Mouse (Mus musculus): ENCODE measurements around the gene Tmem199. TPM values are rescaled to one million over a fixed set of nuclear protein-coding genes. Genes with fewer than 3 reads are reported as not detected.

Gene Tmem199
- polyA plus RNA-seq, 1 experiment from 2014 or later = 66.4 TPM

GRCm38 (mm10) chr11:78466242-78466912 is 45.6 kb downstream of the Tmem199 start:
- peak overlapping the region; percentile 83; the same call in 1 of the 2 replicates for H3K27ac ChIP-seq (replicated peaks; ENCODE audit: low read depth, low read length)

GRCm38 (mm10) chr11:78465568-78466180 is 46.3 kb downstream of the Tmem199 start, which contains the start of gene Slc46a1:
Gene Slc46a1 (plus strand): TSS chr11:78465697.
- H3K4me3 ChIP-seq (ENCODE audit: low read depth, low read length) = peak within 1 kb of the TSS; percentile 81
- DNase-seq (ENCODE audit: low spot score) (peak; percentile 93), ATAC-seq (replicated peaks; ENCODE audit: insufficient number of reproducible peaks, low FRiP score, low TSS enrichment, low read depth) (peak; percentile 94)
- H3K9ac ChIP-seq (replicated peaks; ENCODE audit: low read length) = peak within 1 kb of the TSS; percentile 93
- H3K4me1 ChIP-seq (ENCODE audit: control insufficient read depth, insufficient read depth, low read length) = no peaks in the 10 kb centered on the region
- 0% methylated on average over 41 of the region's 41 CpGs for WGBS
- peak within 1 kb of the TSS; percentile 83 for H3K27ac ChIP-seq (replicated peaks; ENCODE audit: low read depth, low read length)
- no peaks in the 10 kb centered on the region for H3K9me3 ChIP-seq (replicated peaks; ENCODE audit: control insufficient read depth, low read length)
- no peaks in the 10 kb centered on the region for H3K27me3 ChIP-seq (ENCODE audit: control insufficient read depth, insufficient read depth, low read length)
- no peaks in the 10 kb centered on the region for H3K36me3 ChIP-seq (replicated peaks; ENCODE audit: control insufficient read depth, insufficient read depth, low read depth, low read length)
- H3K4me2 ChIP-seq (ENCODE audit: low read depth, low read length) = peak within 1 kb of the TSS; percentile 93

More at GRCm38 (mm10) chr11:78466242-78466912, 45.6 kb downstream of the Tmem199 start:
- peak; percentile 40 for ATAC-seq (replicated peaks; ENCODE audit: insufficient number of reproducible peaks, low FRiP score, low TSS enrichment, low read depth)
- Histone ChIP-seq H3K27me3 (ENCODE audit: control insufficient read depth, insufficient read depth, low read length) (no peaks in the 10 kb centered on the region), H3K36me3 (replicated peaks; ENCODE audit: control insufficient read depth, insufficient read depth, low read depth, low read length) (no peaks in the 10 kb centered on the region), H3K9me3 (replicated peaks; ENCODE audit: control insufficient read depth, low read length) (no peaks in the 10 kb centered on the region), H3K4me1 (ENCODE audit: control insufficient read depth, insufficient read depth, low read length) (no peaks in the 10 kb centered on the region), H3K9ac (replicated peaks; ENCODE audit: low read length) (peak overlapping the region; percentile 93), H3K4me2 (ENCODE audit: low read depth, low read length) (peak overlapping the region; percentile 93), H3K4me3 (ENCODE audit: low read depth, low read length) (peak overlapping the region; percentile 81)
- WGBS = 68% methylated on average over 23 of the region's 23 CpGs
- DNase-seq (ENCODE audit: low spot score) = no peak

- peak overlapping the region; percentile 93 for H3K9ac ChIP-seq (replicated peaks; ENCODE audit: low read length)
- peak overlapping the region; percentile 93 for H3K4me2 ChIP-seq (ENCODE audit: low read depth, low read length)
- DNase-seq (ENCODE audit: low spot score) (no peak), ATAC-seq (replicated peaks; ENCODE audit: insufficient number of reproducible peaks, low FRiP score, low TSS enrichment, low read depth) (no peak)
- H3K4me1 ChIP-seq (ENCODE audit: control insufficient read depth, insufficient read depth, low read length) = no peaks in the 10 kb centered on the region
- H3K27me3 ChIP-seq (ENCODE audit: control insufficient read depth, insufficient read depth, low read length) = no peaks in the 10 kb centered on the region
- no peaks in the 10 kb centered on the region for H3K9me3 ChIP-seq (replicated peaks; ENCODE audit: control insufficient read depth, low read length)
- H3K36me3 ChIP-seq (replicated peaks; ENCODE audit: control insufficient read depth, insufficient read depth, low read depth, low read length) = no peaks in the 10 kb centered on the region
- peak overlapping the region; percentile 81 for H3K4me3 ChIP-seq (ENCODE audit: low read depth, low read length)
- no peak overlapping the region for H3K27ac ChIP-seq (replicated peaks; ENCODE audit: low read depth, low read length)
- WGBS = 42% methylated on average over 9 of the region's 9 CpGs
Observed at GRCm38 (mm10) chr11:78465116-78465515, 46.9 kb downstream of the Tmem199 start.

GRCm38 (mm10) chr11:78463286-78464036 is 48.5 kb downstream of the Tmem199 start:
- Histone ChIP-seq H3K27me3 (ENCODE audit: control insufficient read depth, insufficient read depth, low read length) (no peaks in the 10 kb centered on the region), H3K36me3 (replicated peaks; ENCODE audit: control insufficient read depth, insufficient read depth, low read depth, low read length) (no peaks in the 10 kb centered on the region), H3K9me3 (replicated peaks; ENCODE audit: control insufficient read depth, low read length) (no peaks in the 10 kb centered on the region), H3K27ac (replicated peaks; ENCODE audit: low read depth, low read length) (no peak overlapping the region), H3K4me2 (ENCODE audit: low read depth, low read length) (no peak overlapping the region), H3K9ac (replicated peaks; ENCODE audit: low read length) (no peak overlapping the region), H3K4me1 (ENCODE audit: control insufficient read depth, insufficient read depth, low read length) (no peaks in the 10 kb centered on the region), H3K4me3 (ENCODE audit: low read depth, low read length) (no peak overlapping the region)
- ATAC-seq (replicated peaks; ENCODE audit: insufficient number of reproducible peaks, low FRiP score, low TSS enrichment, low read depth) (no peak), DNase-seq (ENCODE audit: low spot score) (no peak)
- 60% methylated on average over 13 of the region's 13 CpGs for WGBS

GRCm38 (mm10) chr11:78462669-78463068 is 49.3 kb downstream of the Tmem199 start:
- ATAC-seq (replicated peaks; ENCODE audit: insufficient number of reproducible peaks, low FRiP score, low TSS enrichment, low read depth) = no peak
- no peaks in the 10 kb centered on the region for H3K4me1 ChIP-seq (ENCODE audit: control insufficient read depth, insufficient read depth, low read length)
- H3K4me2 ChIP-seq (ENCODE audit: low read depth, low read length) = no peak overlapping the region
- WGBS = 82% methylated on average over 5 of the region's 5 CpGs
- H3K9ac ChIP-seq (replicated peaks; ENCODE audit: low read length) = no peak overlapping the region
- no peaks in the 10 kb centered on the region for H3K27me3 ChIP-seq (ENCODE audit: control insufficient read depth, insufficient read depth, low read length)
- H3K27ac ChIP-seq (replicated peaks; ENCODE audit: low read depth, low read length) = no peak overlapping the region
- H3K4me3 ChIP-seq (ENCODE audit: low read depth, low read length) = no peak overlapping the region
- H3K9me3 ChIP-seq (replicated peaks; ENCODE audit: control insufficient read depth, low read length) = no peaks in the 10 kb centered on the region
- H3K36me3 ChIP-seq (replicated peaks; ENCODE audit: control insufficient read depth, insufficient read depth, low read depth, low read length) = no peaks in the 10 kb centered on the region
- DNase-seq (ENCODE audit: low spot score) = no peak

- H3K36me3 ChIP-seq (replicated peaks; ENCODE audit: control insufficient read depth, insufficient read depth, low read depth, low read length) = no peaks in the 10 kb centered on the region
- DNase-seq (ENCODE audit: low spot score) (no peak), ATAC-seq (replicated peaks; ENCODE audit: insufficient number of reproducible peaks, low FRiP score, low TSS enrichment, low read depth) (no peak)
- H3K4me3 ChIP-seq (ENCODE audit: low read depth, low read length) = no peak overlapping the region
- no peaks in the 10 kb centered on the region for H3K4me1 ChIP-seq (ENCODE audit: control insufficient read depth, insufficient read depth, low read length)
- no peak overlapping the region for H3K9ac ChIP-seq (replicated peaks; ENCODE audit: low read length)
- no peaks in the 10 kb centered on the region for H3K9me3 ChIP-seq (replicated peaks; ENCODE audit: control insufficient read depth, low read length)
- 54% methylated on average over 1 of the region's 1 CpGs for WGBS
- no peaks in the 10 kb centered on the region for H3K27me3 ChIP-seq (ENCODE audit: control insufficient read depth, insufficient read depth, low read length)
- no peak overlapping the region for H3K4me2 ChIP-seq (ENCODE audit: low read depth, low read length)
- no peak overlapping the region for H3K27ac ChIP-seq (replicated peaks; ENCODE audit: low read depth, low read length)
Observed at GRCm38 (mm10) chr11:78461894-78462293, 50.1 kb downstream of the Tmem199 start.

GRCm38 (mm10) chr11:78458740-78459139 is 53.2 kb downstream of the Tmem199 start:
- Histone ChIP-seq H3K4me3 (ENCODE audit: low read depth, low read length) (no peak overlapping the region), H3K9ac (replicated peaks; ENCODE audit: low read length) (no peak overlapping the region), H3K4me2 (ENCODE audit: low read depth, low read length) (no peak overlapping the region), H3K27me3 (ENCODE audit: control insufficient read depth, insufficient read depth, low read length) (no peaks in the 10 kb centered on the region), H3K9me3 (replicated peaks; ENCODE audit: control insufficient read depth, low read length) (no peaks in the 10 kb centered on the region), H3K4me1 (ENCODE audit: control insufficient read depth, insufficient read depth, low read length) (no peaks in the 10 kb centered on the region), H3K36me3 (replicated peaks; ENCODE audit: control insufficient read depth, insufficient read depth, low read depth, low read length) (no peaks in the 10 kb centered on the region), H3K27ac (replicated peaks; ENCODE audit: low read depth, low read length) (no peak overlapping the region)
- 81% methylated on average over 17 of the region's 17 CpGs for WGBS
- ATAC-seq (replicated peaks; ENCODE audit: insufficient number of reproducible peaks, low FRiP score, low TSS enrichment, low read depth) (no peak), DNase-seq (ENCODE audit: low spot score) (no peak)
